Mouse (Mus musculus): ENCODE measurements around the gene Cylc2. TPM values are rescaled to one million over a fixed set of nuclear protein-coding genes. Genes with fewer than 3 reads are reported as not detected.

Gene Cylc2
- not detected in 3 replicates for total RNA-seq (2017)

- ATAC-seq (replicated peaks; ENCODE audit: insufficient number of reproducible peaks, low FRiP score, low TSS enrichment, poor library complexity, severe bottlenecking) = no peak
Observed at GRCm38 (mm10) chr4:51216378-51216777, at the start of gene Cylc2. Cylc2 (plus strand) TSS chr4:51216678.
